Mouse (Mus musculus) splenic B cell, adult 2 months (primary cell): Measurements from ENCODE around the gene Gpank1.

Experiments
- DNase-seq: peaks from one replicate; pipeline ENCODE4 v3.0.0-alpha.2; 2011; ENCODE audit warnings: low read depth, low spot score
- H3K27me3 ChIP-seq: 2 replicates; pipeline ENCODE4 v1.6.1; 2012; ENCODE audit warnings: mild to moderate bottlenecking, low read length, moderate library complexity, mixed read lengths; ENCODE audit not compliant: control insufficient read depth, poor library complexity, insufficient read depth, severe bottlenecking
- H3K36me3 ChIP-seq: 2 replicates; pipeline ENCODE4 v1.6.1; 2012; ENCODE audit warnings: mild to moderate bottlenecking, low read length, moderate library complexity, mixed read lengths; ENCODE audit not compliant: control insufficient read depth, poor library complexity, insufficient read depth, severe bottlenecking

Gene Gpank1

DNA sequence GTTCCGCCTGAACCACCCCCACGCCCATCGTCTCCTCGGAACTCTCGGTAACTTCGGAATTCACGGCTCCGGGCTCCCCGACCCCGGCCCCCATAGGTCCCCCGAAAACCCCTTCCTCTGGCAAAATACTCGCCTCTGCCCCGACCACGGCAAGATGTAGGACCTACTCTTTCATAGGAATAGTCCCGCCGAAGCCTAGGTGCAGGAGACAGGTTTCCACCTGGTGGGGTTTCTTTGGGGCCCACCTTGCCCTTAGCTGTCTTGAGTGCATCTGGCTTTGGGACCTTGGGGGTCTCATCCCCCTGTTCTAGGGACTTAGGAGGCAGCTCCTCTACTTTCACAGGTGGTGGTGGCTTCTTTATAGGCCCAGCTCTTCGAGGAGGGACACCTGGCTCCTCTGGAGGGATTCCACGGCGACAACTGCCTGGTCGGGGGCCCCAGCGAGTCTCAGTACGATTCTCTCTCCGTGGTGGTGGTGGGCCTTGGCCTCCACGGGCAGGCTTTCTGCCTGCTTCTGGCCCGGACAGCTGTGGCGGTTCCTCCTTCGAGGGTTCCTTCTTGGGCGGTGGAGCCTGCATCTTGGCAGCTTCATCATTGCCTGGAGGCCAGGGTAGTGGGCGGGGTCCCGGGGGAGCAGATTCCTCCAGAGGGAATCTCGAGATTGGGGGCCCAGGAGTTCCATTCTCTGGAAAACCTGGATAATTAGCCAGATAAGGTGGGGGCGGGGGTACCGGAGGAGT is 35.4 kb downstream of the Gpank1 start:
- Histone ChIP-seq H3K27me3 (no peaks in the 10 kb centered on the region), H3K36me3 (peaks cover 53% of the 10 kb centered on the region)
- no peak for DNase-seq

DNA sequence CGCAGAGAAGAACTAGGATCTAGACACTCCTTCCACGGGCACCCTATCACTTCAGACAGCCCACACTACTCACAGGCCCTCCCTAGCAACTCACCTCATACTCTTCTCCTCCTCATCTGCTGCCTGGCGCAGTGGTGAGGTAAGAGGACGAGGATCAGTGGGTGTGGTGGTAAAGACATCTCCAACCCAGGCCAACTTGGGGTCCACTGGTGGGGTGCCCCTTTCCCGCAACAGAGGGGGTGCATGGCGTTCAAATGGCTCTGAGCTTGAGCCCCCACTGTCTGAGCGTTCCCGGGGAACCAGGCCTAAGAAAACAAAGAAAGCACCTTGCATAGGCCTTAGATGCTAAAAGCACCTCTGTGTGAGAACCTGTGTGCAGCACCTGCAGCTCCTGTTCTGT is 36.0 kb downstream of the Gpank1 start:
- H3K27me3 ChIP-seq = no peaks in the 10 kb centered on the region
- no peak for DNase-seq
- H3K36me3 ChIP-seq = peaks cover 51% of the 10 kb centered on the region

DNA sequence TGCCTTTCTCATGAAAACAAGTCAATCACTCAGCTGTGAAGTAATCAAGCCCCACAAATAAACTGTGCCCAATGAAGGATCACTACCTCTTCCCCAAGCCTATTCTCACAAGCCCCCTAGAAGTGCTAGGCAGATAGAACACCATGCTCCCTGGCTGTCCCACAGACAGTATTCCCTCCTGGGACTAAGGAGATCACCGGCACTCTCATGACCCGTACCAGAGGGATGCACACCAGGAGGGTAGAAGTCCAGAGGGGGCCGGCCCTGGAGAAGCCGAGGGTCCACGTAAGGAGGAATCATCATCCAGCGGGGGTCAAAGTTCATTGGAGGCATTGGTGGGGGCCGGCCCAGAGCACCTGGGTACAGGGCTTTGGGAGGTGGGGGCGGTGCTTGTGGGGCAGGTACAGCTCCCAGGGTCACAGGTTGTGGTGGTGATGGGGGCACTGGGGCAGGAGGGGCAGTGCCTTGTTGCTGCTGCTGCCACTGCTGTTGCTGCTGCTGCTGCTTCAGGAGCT is 36.5 kb downstream of the Gpank1 start:
- H3K27me3 ChIP-seq = no peaks in the 10 kb centered on the region
- peaks cover 51% of the 10 kb centered on the region for H3K36me3 ChIP-seq
- DNase-seq = no peak

DNA sequence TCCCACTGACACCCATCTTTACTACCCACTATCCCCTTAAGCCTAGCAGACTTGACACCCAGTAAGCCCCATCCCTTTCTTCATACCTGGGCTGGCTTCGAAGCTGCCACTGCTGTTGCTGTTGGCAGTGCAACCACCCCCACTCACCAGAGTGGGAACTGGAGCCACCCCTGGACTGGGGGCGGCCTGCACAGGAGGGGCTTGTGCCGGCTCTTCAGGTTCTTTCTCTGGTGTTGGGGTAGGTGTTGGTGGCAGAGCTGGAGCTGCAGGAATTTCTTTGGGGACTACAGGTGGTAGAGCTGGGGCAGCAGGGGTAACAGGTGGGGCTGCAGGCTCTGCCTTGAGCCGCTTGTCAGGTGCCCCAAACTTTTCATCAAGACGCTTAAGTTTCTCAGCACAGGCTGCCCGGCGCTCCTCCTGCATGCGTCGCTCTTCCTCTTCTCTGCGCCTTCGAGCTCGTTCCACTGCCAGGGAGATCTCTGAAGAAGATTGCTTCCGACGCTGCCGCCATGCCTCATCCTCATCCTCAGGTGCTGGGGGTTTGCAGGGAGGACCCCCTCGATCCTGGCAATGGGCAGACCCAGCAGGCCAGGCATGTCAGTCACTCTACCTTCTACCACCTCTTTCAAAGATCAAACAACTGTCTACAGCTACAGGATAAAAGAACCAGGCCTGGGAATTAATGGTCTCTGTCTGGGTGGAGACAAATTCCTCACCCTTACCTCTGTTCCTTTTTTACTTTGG is 37.8 kb downstream of the Gpank1 start:
- H3K36me3 ChIP-seq = peaks cover 46% of the 10 kb centered on the region
- no peaks in the 10 kb centered on the region for H3K27me3 ChIP-seq
- no peak for DNase-seq

DNA sequence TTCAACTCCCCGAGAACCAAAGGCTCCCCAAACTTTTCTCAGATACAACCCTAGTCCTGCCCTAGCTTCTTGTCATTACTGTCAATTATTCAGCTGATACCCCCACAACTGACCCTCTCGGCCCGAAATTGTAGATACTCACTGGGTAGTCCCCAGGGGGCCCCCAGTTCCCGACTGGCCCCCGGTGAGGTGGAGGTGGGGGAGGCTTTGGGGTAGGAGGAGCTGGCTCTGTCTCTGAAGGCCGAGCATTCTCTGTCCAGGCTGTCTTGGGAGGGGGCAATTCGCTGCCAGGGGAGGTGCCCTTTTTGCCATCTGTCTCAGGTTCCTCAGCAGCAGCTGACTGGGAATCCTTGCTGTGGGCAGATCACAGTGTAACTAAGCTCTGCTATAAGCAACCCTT is 38.4 kb downstream of the Gpank1 start:
- Histone ChIP-seq H3K27me3 (no peaks in the 10 kb centered on the region), H3K36me3 (peaks cover 41% of the 10 kb centered on the region)
- no peak for DNase-seq

DNA sequence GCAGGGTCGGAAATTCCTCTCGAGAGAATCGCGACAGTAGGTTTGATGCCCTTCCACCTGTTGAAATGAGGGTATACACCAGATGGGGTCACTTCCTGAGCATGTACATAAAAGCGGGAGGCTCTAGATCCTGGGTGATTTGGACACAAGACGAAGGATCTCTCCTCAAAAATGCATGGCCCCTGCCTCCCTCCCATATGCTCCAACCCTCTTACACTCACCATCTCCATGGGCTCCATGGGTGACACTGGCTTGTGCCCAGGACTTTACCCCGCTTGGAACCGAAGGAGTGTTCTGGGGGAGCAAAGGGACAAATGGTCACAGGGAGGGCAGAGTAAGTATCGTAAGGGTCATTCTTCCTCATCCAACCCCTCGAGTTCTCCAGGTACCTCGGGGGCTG is 40.2 kb downstream of the Gpank1 start:
- no peak for DNase-seq
- Histone ChIP-seq H3K36me3 (peaks cover 36% of the 10 kb centered on the region), H3K27me3 (no peaks in the 10 kb centered on the region)

DNA sequence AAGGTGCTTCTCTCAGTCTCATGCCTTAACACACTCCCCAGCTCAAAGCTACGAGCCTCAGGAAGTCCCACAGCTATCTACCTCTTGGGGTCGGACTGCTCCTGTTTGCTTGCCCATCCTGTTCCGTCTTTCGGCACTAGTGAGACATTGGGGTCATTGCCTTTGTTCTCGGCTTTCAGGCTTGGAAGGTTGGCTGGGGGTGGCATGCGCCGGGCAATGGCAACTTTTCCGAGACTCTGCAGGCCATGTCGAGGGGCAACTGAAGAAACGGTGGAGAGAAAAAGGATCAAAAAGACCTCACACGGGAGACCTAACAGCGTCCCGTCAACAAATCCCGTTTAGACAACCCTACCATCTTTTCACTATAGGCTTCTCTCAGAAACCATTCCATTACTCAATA is 40.9 kb downstream of the Gpank1 start:
- no peak for DNase-seq
- H3K27me3 ChIP-seq = no peaks in the 10 kb centered on the region
- peaks cover 31% of the 10 kb centered on the region for H3K36me3 ChIP-seq

DNA sequence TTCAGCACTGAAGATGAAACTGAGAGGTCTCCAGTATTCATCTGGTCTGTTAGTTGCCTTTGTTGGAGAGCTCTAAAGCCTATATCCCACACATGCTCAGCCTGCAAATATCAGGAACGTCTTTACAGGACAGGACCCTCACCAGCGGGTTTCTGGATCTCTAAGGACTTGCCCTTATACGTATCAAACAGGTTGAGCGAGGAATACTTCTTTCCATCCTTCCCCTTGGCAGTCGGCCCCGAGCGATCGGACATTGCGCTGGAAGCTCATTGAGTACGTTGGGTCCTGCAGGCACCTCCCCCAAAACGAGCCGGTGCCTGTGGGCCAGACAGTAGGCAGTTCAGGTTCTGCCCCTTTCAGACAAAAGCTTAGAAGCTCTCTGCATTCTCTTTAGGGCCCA is 41.5 kb downstream of the Gpank1 start:
- no peaks in the 10 kb centered on the region for H3K27me3 ChIP-seq
- peaks cover 26% of the 10 kb centered on the region for H3K36me3 ChIP-seq
- no peak for DNase-seq

DNA sequence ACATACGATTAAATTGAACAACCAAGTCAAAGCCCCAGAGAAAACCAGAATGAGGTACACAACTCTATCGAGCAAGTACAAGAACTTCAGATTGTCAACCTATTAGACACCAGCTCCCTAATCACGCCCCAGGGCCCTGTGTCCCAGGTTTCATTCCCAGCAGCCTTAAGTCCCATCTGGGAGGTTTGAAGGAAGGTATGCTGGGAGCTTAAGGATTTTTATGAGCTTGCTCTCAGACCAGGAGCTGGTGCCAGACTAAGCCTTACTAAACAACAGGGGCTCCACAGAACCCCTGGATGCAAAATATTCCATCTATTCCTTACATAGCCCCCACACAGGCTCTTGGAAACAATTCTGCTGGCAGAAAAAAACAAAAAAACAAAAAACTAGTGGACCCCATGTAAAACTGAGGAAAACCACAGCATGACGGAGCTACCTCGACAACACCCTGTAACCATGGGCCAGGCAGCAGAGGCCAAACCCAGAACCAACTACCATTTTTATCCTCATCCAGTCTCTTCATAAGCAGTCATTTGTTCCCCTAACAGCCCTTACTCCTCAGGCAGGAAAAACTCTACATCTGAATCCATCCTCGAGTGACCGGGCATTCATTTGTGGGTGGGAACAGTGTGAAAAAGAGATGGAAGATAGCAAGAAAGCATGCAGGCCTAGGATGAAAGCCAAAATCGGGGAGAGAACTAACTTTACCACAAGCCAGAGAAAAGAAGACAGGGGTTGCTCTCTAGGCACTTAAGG is 42.2 kb downstream of the Gpank1 start:
- peaks cover 21% of the 10 kb centered on the region for H3K36me3 ChIP-seq
- DNase-seq = no peak
- H3K27me3 ChIP-seq = no peaks in the 10 kb centered on the region

DNA sequence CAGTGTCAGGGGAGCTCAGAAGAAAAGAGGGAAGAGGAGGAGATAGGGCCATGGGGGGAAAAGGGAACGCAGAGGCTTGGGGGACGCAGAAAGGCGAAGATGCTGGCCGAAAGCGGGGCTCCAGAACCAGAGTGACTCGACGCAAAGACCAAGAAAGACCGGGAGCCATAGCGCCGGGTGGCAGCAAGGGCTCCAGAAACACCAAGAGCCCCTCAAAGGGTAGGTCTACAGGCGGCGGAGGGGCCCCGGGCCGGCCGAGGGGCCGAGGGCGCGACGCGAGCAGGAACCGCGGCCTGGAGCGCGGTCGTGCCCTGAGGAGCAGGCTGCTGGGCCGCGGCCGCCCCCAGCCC is 42.9 kb downstream of the Gpank1 start:
- no peaks in the 10 kb centered on the region for H3K27me3 ChIP-seq
- H3K36me3 ChIP-seq = peaks cover 15% of the 10 kb centered on the region
- DNase-seq = no peak

DNA sequence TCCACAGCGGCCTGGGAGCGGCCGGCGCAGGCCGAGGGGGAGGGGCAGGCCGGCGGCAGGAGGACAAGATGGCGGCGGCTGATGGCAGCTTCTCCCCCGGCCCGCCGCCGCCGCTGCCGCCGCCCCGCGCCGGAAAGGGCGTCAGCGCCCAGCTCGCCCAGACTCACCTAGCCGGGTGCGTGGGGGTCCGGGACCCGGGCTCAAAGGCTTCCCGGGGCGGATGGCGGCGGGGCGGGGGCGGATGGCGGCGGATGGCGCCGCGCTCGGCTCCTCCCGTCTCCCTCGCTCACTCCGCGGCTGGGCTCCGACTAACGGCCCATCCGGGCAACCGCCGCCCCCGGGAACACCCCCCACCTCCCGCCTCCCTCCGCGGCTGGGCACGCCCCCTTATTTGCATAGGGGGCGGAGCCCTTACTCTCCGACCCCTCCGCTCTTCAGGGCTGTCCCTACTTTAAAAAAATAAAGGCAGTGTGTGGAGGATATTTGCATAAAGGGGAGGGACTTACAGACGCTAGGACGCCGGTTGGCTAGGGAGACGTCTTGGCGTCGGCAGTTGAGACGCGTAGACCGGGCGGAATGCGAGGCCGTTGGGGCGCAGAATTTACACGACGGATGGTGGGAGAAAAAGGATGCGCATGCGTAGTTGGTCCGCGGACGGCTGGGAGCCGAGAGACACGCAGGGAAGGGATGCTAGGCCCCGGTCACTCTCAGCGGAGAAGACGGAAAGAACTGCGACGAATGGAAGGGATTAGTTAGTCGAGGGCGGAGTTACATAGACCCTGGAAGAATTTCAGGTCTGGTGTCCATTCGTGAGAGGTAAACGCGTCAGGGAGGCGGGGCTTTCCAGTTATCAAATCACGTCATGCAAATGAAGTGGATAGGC is 43.6 kb downstream of the Gpank1 start, which contains the start of gene Prrc2a:
Prrc2a (minus strand) TSS at position 330 of the 883 bp plus-strand sequence.
- Histone ChIP-seq H3K27me3 (no peaks in the 10 kb centered on the region), H3K36me3 (peaks cover 12% of the 10 kb centered on the region)
- DNase-seq = peak; percentile 98

DNA sequence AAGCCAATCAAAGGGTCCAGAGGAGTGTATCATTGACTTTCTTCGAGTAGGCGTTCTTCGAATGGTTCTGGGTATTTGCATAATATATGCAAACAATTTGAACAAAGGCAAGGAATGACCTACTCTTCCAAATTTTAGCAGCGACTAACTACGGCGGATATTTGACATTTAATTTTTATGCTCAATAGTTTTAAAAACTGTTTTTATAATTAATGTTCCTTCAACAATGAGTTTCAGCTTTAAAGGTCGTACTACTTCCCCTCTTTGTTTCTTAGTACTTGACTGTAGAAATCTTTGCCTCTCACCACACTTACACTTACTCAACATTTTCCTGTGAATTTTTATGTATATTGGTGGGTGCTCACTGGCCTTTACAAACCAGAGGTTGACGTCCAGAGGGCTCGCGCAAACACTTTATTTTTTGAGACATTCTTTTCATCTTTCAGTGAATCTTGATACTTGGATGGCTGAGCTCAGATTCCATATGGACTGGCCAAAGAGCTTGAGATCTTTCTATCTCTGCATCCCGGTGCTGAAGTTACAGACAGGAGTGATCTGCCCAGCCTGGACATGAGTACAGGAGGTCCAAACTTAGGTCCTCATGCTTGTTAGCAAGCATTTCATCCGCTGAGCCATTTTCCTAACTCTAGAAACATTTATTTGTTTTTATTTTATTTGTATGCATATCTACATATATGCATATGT is 44.3 kb downstream of the Gpank1 start:
- peaks cover 5% of the 10 kb centered on the region for H3K36me3 ChIP-seq
- no peak for DNase-seq
- H3K27me3 ChIP-seq = no peaks in the 10 kb centered on the region

DNA sequence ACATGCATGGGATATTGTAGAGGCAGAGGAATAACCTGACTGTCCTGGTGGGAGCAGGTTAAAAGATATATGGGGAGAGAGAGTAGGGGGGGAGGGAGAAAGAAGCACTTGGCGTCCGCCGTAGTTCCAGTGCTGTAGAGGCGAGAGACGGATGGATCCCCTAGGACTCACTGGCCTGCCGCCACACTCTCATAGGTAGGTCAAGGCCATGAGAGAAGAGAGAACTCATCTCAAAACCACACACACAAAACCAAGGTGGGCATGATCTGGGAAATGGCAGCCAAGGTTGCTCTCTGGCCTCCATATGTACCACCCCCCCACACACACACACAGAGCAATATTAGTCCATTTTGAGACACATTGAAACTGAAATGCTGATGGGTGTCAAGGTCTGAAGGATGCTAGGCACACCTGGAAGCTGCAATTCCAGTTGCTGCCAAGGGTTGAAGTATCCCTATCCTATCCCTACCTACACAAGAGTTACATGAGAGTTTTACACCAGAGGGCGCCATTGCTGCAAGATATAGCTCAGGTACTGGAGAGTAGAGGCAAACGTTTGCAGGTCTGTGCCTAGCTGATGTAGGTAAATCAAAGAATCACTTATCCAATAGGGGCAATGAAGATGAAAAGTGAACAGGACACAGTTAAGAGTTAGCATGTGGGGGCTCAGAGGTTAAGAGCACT is 45.2 kb downstream of the Gpank1 start:
- Histone ChIP-seq H3K36me3 (no peaks in the 10 kb centered on the region; the same call in 1 of the 2 replicates), H3K27me3 (no peaks in the 10 kb centered on the region)
- DNase-seq = peak; percentile 93
